Mouse (Mus musculus) adrenal gland, adult 18-20 months (tissue): ENCODE results near the gene Fkbp1a. TPM values are rescaled to one million over a fixed set of nuclear protein-coding genes. Genes with fewer than 3 reads are reported as not detected.

Source experiments
- DNase-seq, 2 experiments: peaks; one replicate each; pipeline ENCODE4 v3.0.0; 2021 to 2022; ENCODE audit warnings: low spot score in 2 of 2
- total RNA-seq, 2 experiments: library from RNA; stranded (reverse); gene quantifications; 1 replicate in 1 of 2; 2 replicates in 1 of 2; pipeline ENCODE4 v1.2.3; 2021

Fkbp1a gene
- total RNA-seq, 2 experiments from 2014 or later: 257 to 301 TPM

DNA sequence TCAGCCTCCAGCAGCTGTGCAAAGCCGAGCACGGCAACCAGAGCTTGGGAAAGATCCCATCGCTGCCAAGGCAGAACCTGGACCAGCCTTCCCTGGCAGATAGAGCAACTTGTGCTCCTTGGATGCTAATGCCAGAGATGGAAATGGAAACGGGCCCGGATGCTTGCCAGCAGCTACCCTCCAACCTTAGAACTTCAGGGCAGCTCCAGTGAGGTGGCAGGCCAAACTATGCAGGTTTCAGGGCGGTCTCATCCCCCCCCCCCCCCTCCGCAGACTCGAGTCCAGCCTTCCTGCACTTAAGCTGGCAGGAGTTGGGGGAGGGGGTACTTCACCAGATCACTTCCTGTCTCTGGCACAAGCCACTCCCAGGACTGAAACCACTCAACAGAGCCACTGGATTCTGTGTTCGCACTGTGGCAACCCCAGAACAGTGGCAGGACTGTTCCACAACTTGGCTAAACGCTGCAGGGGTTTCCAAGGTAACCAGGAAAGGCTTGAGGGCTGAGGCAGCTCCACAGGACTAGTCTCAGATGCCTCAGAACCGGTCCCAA is 63.2 kb downstream of the Fkbp1a start:
- DNase-seq: no peak

- no peak for DNase-seq
Observed at GRCm38 (mm10) chr2:151608435-151608834, 66.2 kb downstream of the Fkbp1a start.

- no peak for DNase-seq
Observed at GRCm38 (mm10) chr2:151609974-151610373, 67.7 kb downstream of the Fkbp1a start.

Other genes starting within 250 kb of the Fkbp1a start
- gene 4921509C19Rik, start 66.3 kb upstream of the Fkbp1a start, total RNA-seq: not detected
- gene Nsfl1c, start 48.3 kb upstream of the Fkbp1a start, total RNA-seq: 100 to 1,000 TPM; 143 to 159 TPM
- 1 to 10 TPM in 1 of 2 experiments, under 1 TPM in 1; 0.80 to 2.0 TPM for gene Sdcbp2, start 30.1 kb downstream of the Fkbp1a start, total RNA-seq
- 10 to 100 TPM; 11.8 to 17.2 TPM for gene Snph, start 90.1 kb downstream of the Fkbp1a start, total RNA-seq
- gene Rad21l, start 126.0 kb downstream of the Fkbp1a start, total RNA-seq: not detected
- gene Tmem74b, start 159.5 kb downstream of the Fkbp1a start, total RNA-seq: under 1 TPM; 0.83 TPM
- 10 to 100 TPM; 29.7 to 31.0 TPM for gene Psmf1, start 201.7 kb downstream of the Fkbp1a start, total RNA-seq